Mouse (Mus musculus): ENCODE data around the gene Jhy.

DNA sequence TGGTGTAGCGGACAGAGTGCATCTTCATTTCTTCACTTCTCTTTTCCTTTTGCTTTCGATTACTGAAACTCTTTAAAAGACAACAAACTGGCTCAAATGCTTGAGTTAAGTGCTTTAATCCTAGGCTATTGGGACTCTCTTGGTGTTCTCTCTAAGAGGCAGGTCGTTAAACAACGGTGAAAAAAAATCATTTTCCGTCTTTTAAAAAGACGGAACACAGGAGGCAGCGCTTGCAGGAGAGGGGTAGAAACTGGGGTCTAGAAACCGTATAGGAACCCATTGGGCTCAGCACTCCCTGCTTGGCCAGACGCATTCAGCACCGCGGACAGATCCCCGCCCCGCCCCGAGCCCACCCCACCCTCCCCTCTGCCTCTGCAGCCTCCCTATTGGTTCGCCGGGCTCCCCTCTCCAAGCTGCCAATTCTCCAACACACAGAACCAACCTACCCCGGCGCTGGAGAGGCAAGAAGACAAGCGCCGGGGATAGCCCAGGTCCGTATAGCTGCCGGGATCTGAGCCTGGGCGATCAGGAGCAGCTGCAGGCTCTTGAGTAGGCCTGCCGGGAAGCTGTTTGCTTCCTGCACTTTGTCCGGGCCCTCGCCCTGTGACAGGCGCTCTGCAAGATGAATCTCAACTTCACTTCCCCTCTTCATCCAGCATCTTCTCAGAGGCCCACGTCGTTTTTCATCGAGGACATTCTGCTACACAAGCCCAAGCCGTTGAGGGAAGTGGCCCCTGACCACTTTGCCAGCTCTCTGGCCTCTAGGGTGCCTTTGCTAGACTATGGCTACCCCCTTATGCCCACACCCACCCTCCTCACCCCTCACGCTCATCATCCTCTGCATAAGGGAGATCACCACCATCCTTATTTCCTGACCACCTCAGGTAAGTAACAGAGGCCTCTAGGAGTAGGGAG lies 90.1 kb downstream of the Jhy start, which contains the start of gene Bsx:
- TF ChIP-seq EP300 (IDR thresholded peaks at IDR 0.05) (no peak), CTCF (IDR thresholded peaks at IDR 0.05) (no peak)

Data from lung, postnatal 0 days (tissue).